In genomic region chr3:105790338-105790737, GRCm38 (mm10) we compare ENCODE assay signal across 35 mouse cellular contexts.
"Had no signal": no experiment of that assay in that cellular context is flagged by ENCODE, and none has a peak within 500 bp of the region (broad histone marks: within the 10 kb centered on the region; RNA-seq: fewer than 3 reads in every experiment).

No protein-coding gene starts in this region.

- H3K4me2 ChIP-seq: heart, embryonic 11.5 days; heart, embryonic 12.5 days; heart, embryonic 13.5 days; heart, embryonic 15.5 days; hindbrain, embryonic 12.5 days; hindbrain, embryonic 13.5 days; hindbrain, embryonic 14.5 days; hindbrain, embryonic 15.5 days; intestine, embryonic 15.5 days; kidney, embryonic 15.5 days had no signal

- H3K9ac ChIP-seq: heart, embryonic 12.5 days; heart, embryonic 13.5 days; heart, embryonic 15.5 days; hindbrain, embryonic 12.5 days; hindbrain, embryonic 13.5 days; hindbrain, embryonic 14.5 days; hindbrain, embryonic 15.5 days; intestine, embryonic 15.5 days; kidney, embryonic 15.5 days had no signal

- H3K27ac ChIP-seq: heart, adult 2 months; heart, embryonic 10.5 days; heart, embryonic 13.5 days; heart, embryonic 15.5 days; hindbrain, embryonic 10.5 days; hindbrain, embryonic 12.5 days; hindbrain, embryonic 13.5 days; hindbrain, embryonic 14.5 days; hindbrain, embryonic 15.5 days; hindbrain, postnatal 0 days; intestine, embryonic 15.5 days; kidney, embryonic 15.5 days; kidney, postnatal 0 days; layer of hippocampus, adult 2 months had no signal

- H3K9me3 ChIP-seq: heart, embryonic 10.5 days; heart, embryonic 15.5 days; hindbrain, embryonic 10.5 days; hindbrain, embryonic 13.5 days; hindbrain, embryonic 15.5 days; intestine, embryonic 15.5 days; kidney, embryonic 15.5 days had no signal

- H3K4me3 ChIP-seq: heart, adult 2 months; heart, embryonic 10.5 days; heart, embryonic 12.5 days; heart, embryonic 13.5 days; heart, embryonic 15.5 days; hindbrain, embryonic 10.5 days; hindbrain, embryonic 12.5 days; hindbrain, embryonic 13.5 days; hindbrain, embryonic 15.5 days; intestine, embryonic 15.5 days; kidney, embryonic 15.5 days; layer of hippocampus, adult 2 months had no signal

- DNase-seq: heart, adult 18-20 months; heart, adult 2 months; heart, postnatal 10 days; heart, postnatal 14 days; heart, postnatal 36 days; heart, postnatal 4 days; kidney, adult 11 months; kidney, adult 18-20 months; kidney, adult 2 months; kidney, adult 8-10 months; kidney, adult 9 months; kidney, postnatal 10 days; kidney, postnatal 14 days; kidney, postnatal 25 days; kidney, postnatal 36 days; kidney, postnatal 4 days; layer of hippocampus, adult 9-11 months had no signal

- H3K27me3 ChIP-seq: heart, embryonic 12.5 days; heart, embryonic 13.5 days; heart, embryonic 15.5 days; hindbrain, embryonic 12.5 days; hindbrain, embryonic 13.5 days; hindbrain, embryonic 15.5 days; intestine, embryonic 15.5 days; kidney, embryonic 15.5 days had no signal

- ATAC-seq: hindbrain, embryonic 16.5 days; hindbrain, postnatal 0 days; intestine, embryonic 15.5 days; intestine, embryonic 16.5 days; intestine, postnatal 0 days had no signal

- H3K4me1 ChIP-seq: heart, embryonic 10.5 days; heart, embryonic 12.5 days; hindbrain, embryonic 10.5 days; hindbrain, embryonic 12.5 days; hindbrain, embryonic 13.5 days; hindbrain, embryonic 15.5 days; intestine, embryonic 15.5 days; kidney, embryonic 15.5 days had no signal
